ENCODE assay signal across 14 mouse cellular contexts in the genomic region with DNA sequence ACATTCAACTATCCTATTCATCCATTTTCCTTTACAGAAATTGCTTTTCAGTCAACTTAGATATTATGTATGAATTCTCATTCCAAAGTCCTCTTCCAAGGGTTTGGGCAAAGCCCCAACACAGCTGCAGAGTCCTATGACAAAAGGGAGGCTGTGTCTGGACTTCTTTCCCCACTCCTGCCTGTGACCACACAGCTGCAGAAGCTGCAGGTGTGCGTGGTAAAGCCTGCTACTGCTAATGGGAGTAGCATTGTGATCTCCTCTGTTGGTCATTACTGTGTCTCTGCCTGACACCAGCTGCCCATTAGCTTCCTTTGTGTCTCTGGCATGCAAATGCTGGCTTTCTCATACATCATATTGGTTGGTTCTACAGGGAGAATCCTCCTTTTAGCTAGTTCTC.
A peak's percentile ranks its signal among the peaks of the same experiment; 100 is the strongest.
DNase-seq lines count a peak whose midpoint lies in the region; ATAC-seq and TF ChIP-seq lines count a peak whose summit lies in the region.
"Had no signal": no experiment of that assay in that cellular context is flagged by ENCODE, and none has a peak within 500 bp of the region (broad histone marks: within the 10 kb centered on the region; RNA-seq: fewer than 3 reads in every experiment).

No protein-coding gene starts in this region.

- H3K27me3 ChIP-seq in midbrain, postnatal 0 days (ENCODE audit: insufficient read depth, low read length): no peaks in the 10 kb centered on the region
- no peaks in the 10 kb centered on the region for H3K27me3 ChIP-seq in midbrain, embryonic 14.5 days (ENCODE audit: control insufficient read depth, insufficient read depth, low read length)
- H3K27me3 ChIP-seq in hindbrain, embryonic 15.5 days: no peaks in the 10 kb centered on the region
- H3K27me3 ChIP-seq: kidney, embryonic 15.5 days; stomach, embryonic 15.5 days had no signal

- no peak overlapping the region for H3K27ac ChIP-seq in midbrain, postnatal 0 days (ENCODE audit: low read depth, low read length)
- no peak overlapping the region for H3K27ac ChIP-seq in midbrain, embryonic 14.5 days (replicated peaks; ENCODE audit: low read depth, low read length)
- no peak overlapping the region for H3K27ac ChIP-seq in hindbrain, embryonic 15.5 days (replicated peaks)
- H3K27ac ChIP-seq: heart, adult 2 months; kidney, embryonic 15.5 days; stomach, embryonic 15.5 days had no signal

- no peaks in the 10 kb centered on the region for H3K4me1 ChIP-seq in midbrain, postnatal 0 days (ENCODE audit: insufficient read depth, low read length)
- no peaks in the 10 kb centered on the region for H3K4me1 ChIP-seq in midbrain, embryonic 14.5 days (ENCODE audit: control insufficient read depth, insufficient read depth, low read length)
- H3K4me1 ChIP-seq in hindbrain, embryonic 15.5 days (replicated peaks): no peaks in the 10 kb centered on the region
- H3K4me1 ChIP-seq: kidney, embryonic 15.5 days; stomach, embryonic 15.5 days had no signal

- H3K36me3 ChIP-seq in midbrain, postnatal 0 days (ENCODE audit: insufficient read depth, low read length): no peaks in the 10 kb centered on the region
- H3K36me3 ChIP-seq in midbrain, embryonic 14.5 days (ENCODE audit: control insufficient read depth, insufficient read depth, low read length): no peaks in the 10 kb centered on the region
- no peaks in the 10 kb centered on the region for H3K36me3 ChIP-seq in hindbrain, embryonic 15.5 days
- H3K36me3 ChIP-seq: kidney, embryonic 15.5 days; stomach, embryonic 15.5 days had no signal

- no peak for TF ChIP-seq CTCF in midbrain, postnatal 0 days (IDR thresholded peaks at IDR 0.05)

- no peaks in the 10 kb centered on the region for H3K9me3 ChIP-seq in midbrain, postnatal 0 days (ENCODE audit: low read length)
- H3K9me3 ChIP-seq in midbrain, embryonic 14.5 days (ENCODE audit: control insufficient read depth, low read length): no peaks in the 10 kb centered on the region
- no peaks in the 10 kb centered on the region for H3K9me3 ChIP-seq in hindbrain, embryonic 15.5 days
- H3K9me3 ChIP-seq: kidney, embryonic 15.5 days; stomach, embryonic 15.5 days had no signal

- no peak overlapping the region for H3K4me2 ChIP-seq in midbrain, postnatal 0 days (ENCODE audit: low read depth, low read length, poor library complexity, severe bottlenecking)
- H3K4me2 ChIP-seq in midbrain, embryonic 14.5 days (ENCODE audit: low read length): no peak overlapping the region
- H3K4me2 ChIP-seq in hindbrain, embryonic 15.5 days: no peak overlapping the region
- H3K4me2 ChIP-seq: kidney, embryonic 15.5 days; stomach, embryonic 15.5 days had no signal

- H3K4me3 ChIP-seq in midbrain, postnatal 0 days (ENCODE audit: low read depth, low read length): no peak overlapping the region
- no peak overlapping the region for H3K4me3 ChIP-seq in midbrain, embryonic 14.5 days (replicated peaks; ENCODE audit: low read depth, low read length)
- no peak overlapping the region for H3K4me3 ChIP-seq in hindbrain, embryonic 15.5 days
- H3K4me3 ChIP-seq: heart, adult 2 months; kidney, embryonic 15.5 days; stomach, embryonic 15.5 days had no signal

- ATAC-seq in frontal cortex, adult (ENCODE audit: low TSS enrichment): peak; percentile 84
- no peak for ATAC-seq in midbrain, postnatal 0 days (ENCODE audit: low FRiP score)
- ATAC-seq in midbrain, embryonic 14.5 days (ENCODE audit: low FRiP score, low TSS enrichment): no peak
- ATAC-seq in hindbrain, embryonic 15.5 days (ENCODE audit: low FRiP score, low read depth): peak; percentile 56; the same call in 1 of the 2 replicates

- WGBS in midbrain, postnatal 0 days: 57% methylated on average over 1 of the region's 1 CpGs
- 42% methylated on average over 1 of the region's 1 CpGs for WGBS in midbrain, embryonic 14.5 days
- WGBS in hindbrain, embryonic 15.5 days: 21% methylated on average over 1 of the region's 1 CpGs

- no peak overlapping the region for H3K9ac ChIP-seq in midbrain, postnatal 0 days (replicated peaks; ENCODE audit: low read length, poor library complexity, severe bottlenecking)
- H3K9ac ChIP-seq in midbrain, embryonic 14.5 days (replicated peaks; ENCODE audit: low read length): no peak overlapping the region
- H3K9ac ChIP-seq in hindbrain, embryonic 15.5 days: no peak overlapping the region
- H3K9ac ChIP-seq: kidney, embryonic 15.5 days; stomach, embryonic 15.5 days had no signal

- no peak for DNase-seq in frontal cortex, postnatal 25 days (ENCODE audit: low spot score in 2 of 2)
- DNase-seq in midbrain, postnatal 0 days (ENCODE audit: low spot score): peak; percentile 12
- DNase-seq in midbrain, embryonic 14.5 days: no peak
- DNase-seq in telencephalon, adult 2 months (ENCODE audit: low read depth, low spot score): peak; percentile 44
- no peak for DNase-seq in cerebellum, postnatal 4 days (ENCODE audit: low spot score in 2 of 2)
- no peak for DNase-seq in kidney, postnatal 10 days
- DNase-seq: heart, adult 2 months; heart, postnatal 36 days; liver; lung, postnatal 14 days had no signal

Comparison
In these comparisons a context has a peak if more than half of its experiments do, and no peak if none do; other contexts are left out.
1. DNase-seq: peak in midbrain, postnatal 0 days (single experiment) and telencephalon, adult 2 months (single experiment); none in frontal cortex, postnatal 25 days (0 of 2), midbrain, embryonic 14.5 days (single experiment), cerebellum, postnatal 4 days (0 of 2) and kidney, postnatal 10 days (single experiment).
2. ATAC-seq: peak in frontal cortex, adult (single experiment) and hindbrain, embryonic 15.5 days (single experiment); none in midbrain, postnatal 0 days (single experiment) and midbrain, embryonic 14.5 days (single experiment).